Comparison of ENCODE assay signal across 8 mouse cellular contexts in the genomic region with DNA sequence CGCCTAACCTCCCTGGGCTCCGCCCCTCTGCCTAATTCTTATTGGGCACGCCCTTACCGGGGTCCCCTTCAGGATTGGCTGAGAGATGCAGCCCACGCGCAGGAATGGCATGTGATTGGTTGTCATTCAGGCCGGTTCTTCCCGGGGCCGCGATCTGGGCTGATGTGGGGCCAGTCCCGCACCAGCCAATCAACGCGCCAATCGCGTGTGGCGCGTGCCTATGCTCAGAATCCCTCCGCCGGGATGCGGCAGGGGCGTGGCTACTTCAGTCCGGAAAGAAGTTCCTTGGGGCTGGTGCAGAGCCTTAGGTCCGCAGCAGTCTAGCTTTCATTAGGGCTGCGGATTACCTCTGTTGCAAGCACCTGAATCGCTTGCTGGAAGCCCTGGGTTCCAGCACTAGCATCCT. TPM values are rescaled to one million over a fixed set of nuclear protein-coding genes. Genes with fewer than 3 reads are reported as not detected.
A peak's percentile ranks its signal among the peaks of the same experiment; 100 is the strongest.
DNase-seq lines count a peak whose midpoint lies in the region; ATAC-seq and TF ChIP-seq lines count a peak whose summit lies in the region.

No protein-coding gene starts in this region.

- peak; percentile 100 for DNase-seq in ZHBTc4 (ENCODE audit: low read depth, low spot score)
- peak; percentile 96 for DNase-seq in gastrocnemius, adult 2 months
- DNase-seq in hindbrain, postnatal 0 days (ENCODE audit: low spot score), result peak; percentile 99
- peak; percentile 93 to 97 for DNase-seq in left cerebral cortex, adult 2 months (ENCODE audit: extremely low spot score in 1 of 2, low spot score in 2 of 2)
- peak; percentile 97 to 98 for DNase-seq in right cerebral cortex, adult 2 months (ENCODE audit: low spot score in 2 of 2)
- peak; percentile 97 for DNase-seq in urinary bladder, postnatal 14 days (ENCODE audit: low spot score)

- under 1% methylated on average over 25 of the region's 25 CpGs for WGBS in hindbrain, postnatal 0 days

- H3K9me3 ChIP-seq in hindbrain, postnatal 0 days (ENCODE audit: low read length), result no peaks in the 10 kb centered on the region

- H3K36me3 ChIP-seq in hindbrain, postnatal 0 days (ENCODE audit: insufficient read depth, low read length), result no peaks in the 10 kb centered on the region

- intact Hi-C loops in gastrocnemius, adult 2 months (cut with DNase I), result loop anchor here (1.0 kb wide), 1 partner anchor 10 kb away; the partner anchor contains the start of gene Aacs
- intact Hi-C loops in left cerebral cortex, adult 2 months (cut with DNase I), result loop anchor here (1.0 kb wide), 1 partner anchor 10 kb away; the partner anchor contains the start of gene Aacs

- no peak overlapping the region for H3K9ac ChIP-seq in hindbrain, postnatal 0 days (replicated peaks; ENCODE audit: low read length)

- ATAC-seq in common myeloid progenitor, adult 5-6 weeks (replicated peaks; ENCODE audit: low read depth, poor library complexity, severe bottlenecking), result peak; percentile 92
- peak; percentile 100 for ATAC-seq in hindbrain, postnatal 0 days
- ATAC-seq in megakaryocyte, adult 5-6 weeks (ENCODE audit: poor library complexity, severe bottlenecking), result peak; percentile 97

- H3K4me2 ChIP-seq in hindbrain, postnatal 0 days (ENCODE audit: low read depth, low read length), result peak overlapping the region; percentile 52

- no peaks in the 10 kb centered on the region for H3K27me3 ChIP-seq in hindbrain, postnatal 0 days (ENCODE audit: insufficient read depth, low read length)

- H3K4me1 ChIP-seq in hindbrain, postnatal 0 days (ENCODE audit: insufficient read depth, low read length), result 0 out of 2 replicates have a peak, but pooled peaks cover 5% of the 10 kb centered on the region

- H3K27ac ChIP-seq in gastrocnemius, adult 2 months, result peak overlapping the region; percentile 65
- H3K27ac ChIP-seq in hindbrain, postnatal 0 days, result peak overlapping the region; percentile 41; the same call in 1 of the 2 replicates
- no peak overlapping the region; the same call in 1 of the 2 replicates for H3K27ac ChIP-seq in left cerebral cortex, adult 2 months

- peak overlapping the region; percentile 56 for H3K4me3 ChIP-seq in gastrocnemius, adult 2 months
- peak overlapping the region; percentile 31 for H3K4me3 ChIP-seq in hindbrain, postnatal 0 days (ENCODE audit: low read length)
- peak overlapping the region; percentile 45 for H3K4me3 ChIP-seq in left cerebral cortex, adult 2 months

- no peak for TF ChIP-seq CTCF in gastrocnemius, adult 2 months (IDR thresholded peaks at IDR 0.05)
- no peak for TF ChIP-seq CTCF in hindbrain, postnatal 0 days (IDR thresholded peaks at IDR 0.05; ENCODE audit: low read depth)
- TF ChIP-seq CTCF in left cerebral cortex, adult 2 months (IDR thresholded peaks at IDR 0.05), result peak; percentile 7; the same call in 1 of the 2 replicates

RNA-seq across cellular contexts. Expression of gene Aacs, which starts 9.9 kb away (rescaled TPM):
- total RNA-seq in common myeloid progenitor, adult 5-6 weeks (2017), result 8.1 and 10.8 TPM in 2 replicates
- total RNA-seq in gastrocnemius, adult 2 months (2021), result 1 to 10 TPM; 2.8 to 3.3 TPM
- total RNA-seq in hindbrain, postnatal 0 days (2014; rRNA removed), result 124 and 125 TPM in 2 replicates
- 77.3 and 77.6 TPM in 2 replicates for polyA plus RNA-seq in hindbrain, postnatal 0 days (2015; fragmentation: Nextera tagmentation; extraction: Ambion mirVana)
- total RNA-seq in left cerebral cortex, adult 2 months (2021), result 10 to 100 TPM; 43.7 to 48.0 TPM
- 6.5 and 6.7 TPM in 2 replicates for total RNA-seq in megakaryocyte, adult 5-6 weeks (2015)
- total RNA-seq in megakaryocyte, adult 5-6 weeks (2017), result 17.0 and 19.7 TPM in 2 replicates

RNA-seq across cellular contexts. Expression of gene Bri3bp, which starts 24.3 kb away (rescaled TPM):
- 32.7 and 32.8 TPM in 2 replicates for total RNA-seq in common myeloid progenitor, adult 5-6 weeks (2017)
- total RNA-seq in gastrocnemius, adult 2 months (2021), result 1 to 10 TPM; 2.5 to 3.9 TPM
- total RNA-seq in hindbrain, postnatal 0 days (2014; rRNA removed), result 89.3 and 91.2 TPM in 2 replicates
- 41.7 and 44.2 TPM in 2 replicates for polyA plus RNA-seq in hindbrain, postnatal 0 days (2015; fragmentation: Nextera tagmentation; extraction: Ambion mirVana)
- 10 to 100 TPM; 95.2 to 95.6 TPM for total RNA-seq in left cerebral cortex, adult 2 months (2021)
- total RNA-seq in megakaryocyte, adult 5-6 weeks (2015), result 46.8 and 49.2 TPM in 2 replicates
- 19.7 and 26.3 TPM in 2 replicates for total RNA-seq in megakaryocyte, adult 5-6 weeks (2017)

RNA-seq across cellular contexts. Expression of gene Dhx37, which starts 31.8 kb away (rescaled TPM):
- 19.8 and 72.8 TPM in 2 replicates for total RNA-seq in common myeloid progenitor, adult 5-6 weeks (2017)
- 1 to 10 TPM; 4.3 to 4.4 TPM for total RNA-seq in gastrocnemius, adult 2 months (2021)
- 15.8 and 27.5 TPM in 2 replicates for total RNA-seq in hindbrain, postnatal 0 days (2014; rRNA removed)
- polyA plus RNA-seq in hindbrain, postnatal 0 days (2015; fragmentation: Nextera tagmentation; extraction: Ambion mirVana), result 8.0 and 9.8 TPM in 2 replicates
- total RNA-seq in left cerebral cortex, adult 2 months (2021), result 10 to 100 TPM; 12.2 to 12.7 TPM
- 6.6 and 13.9 TPM in 2 replicates for total RNA-seq in megakaryocyte, adult 5-6 weeks (2015)
- 15.7 and 29.0 TPM in 2 replicates for total RNA-seq in megakaryocyte, adult 5-6 weeks (2017)
